Mouse (Mus musculus) midbrain, embryonic 14.5 days (tissue): ENCODE measurements at regions not wholly inside any gene's neighbourhood (a gene's known extent, or its start where the extent isn't known, plus 50 kb on each side); places are given as distances from the start of the nearest gene placed in this dataset.

Experiments
- ATAC-seq: fragments of 200-750 bp; cut with Nextera tagmentation; 2 replicates; pipeline ENCODE4 v1.8.0; 2017; ENCODE audit warnings: moderate number of reproducible peaks, moderate library complexity; ENCODE audit not compliant: low FRiP score, low TSS enrichment
- DNase-seq: peaks from one replicate; pipeline ENCODE4 v3.0.0-alpha.2; 2015
- H3K27ac ChIP-seq: fragments of 300-500 bp; sonication (generic); replicated peaks from 2 replicates; pipeline ENCODE4 v1.5.1; 2014; ENCODE audit warnings: mild to moderate bottlenecking, low read depth, low read length, moderate library complexity
- H3K27me3 ChIP-seq: fragments of 300-500 bp; sonication (generic); 2 replicates; pipeline ENCODE4 v1.6.1; 2014; ENCODE audit warnings: low read length, control low read depth, mixed read lengths; ENCODE audit not compliant: control insufficient read depth, insufficient read depth
- H3K36me3 ChIP-seq: fragments of 300-500 bp; sonication (generic); 2 replicates; pipeline ENCODE4 v1.6.1; 2014; ENCODE audit warnings: low read length, control low read depth; ENCODE audit not compliant: control insufficient read depth, insufficient read depth
- H3K4me1 ChIP-seq: fragments of 300-500 bp; sonication (generic); 2 replicates; pipeline ENCODE4 v1.6.1; 2014; ENCODE audit warnings: mild to moderate bottlenecking, antibody characterized with exemption, low read length, control low read depth; ENCODE audit not compliant: control insufficient read depth, insufficient read depth
- H3K4me2 ChIP-seq: fragments of 300-500 bp; sonication (generic); 2 replicates; pipeline ENCODE4 v1.6.1; 2014; ENCODE audit warnings: mild to moderate bottlenecking, low read length, moderate library complexity
- H3K4me3 ChIP-seq: fragments of 300-500 bp; sonication (generic); replicated peaks from 2 replicates; pipeline ENCODE4 v1.5.1; 2014; ENCODE audit warnings: low read depth, low read length
- H3K9ac ChIP-seq: fragments of 300-500 bp; sonication (generic); replicated peaks from 2 replicates; pipeline ENCODE4 v1.6.1; 2014; ENCODE audit warnings: mild to moderate bottlenecking, low read length, moderate library complexity
- H3K9me3 ChIP-seq: fragments of 300-500 bp; sonication (generic); 2 replicates; pipeline ENCODE4 v1.6.1; 2016; ENCODE audit warnings: low read length, control low read depth, mixed read lengths; ENCODE audit not compliant: control insufficient read depth
- WGBS: fragments of 180-500 bp; shearing (Covaris S2); extraction: QIAGEN DNeasy Blood & Tissue Kit; methylation state at CpG from one replicate; pipeline ENCODE4 v1.1.7; 2014; 5-methylcytosine and 5-hydroxymethylcytosine counted together

DNA sequence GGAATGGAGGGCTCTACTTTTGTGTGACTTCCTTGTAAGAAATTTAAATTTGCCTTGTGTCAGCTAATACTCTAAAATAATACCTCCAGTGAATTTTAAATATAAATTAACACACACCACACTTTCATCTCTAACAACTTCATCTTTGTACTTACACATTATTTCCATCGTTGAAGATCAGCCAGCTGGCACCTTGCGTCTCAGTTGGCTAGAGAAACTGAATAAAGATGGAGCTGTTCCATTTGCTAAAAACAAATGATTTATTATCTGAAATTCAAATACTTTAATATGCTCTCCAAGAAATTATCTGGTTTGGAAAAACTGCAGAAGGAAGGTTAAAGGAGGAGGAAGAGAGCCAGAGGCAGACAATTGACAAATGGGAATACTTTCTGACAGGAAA is 122.0 kb upstream of the Gm11096 start:
- Histone ChIP-seq H3K4me2 (no peak overlapping the region), H3K36me3 (no peaks in the 10 kb centered on the region), H3K4me1 (no peaks in the 10 kb centered on the region), H3K27me3 (no peaks in the 10 kb centered on the region), H3K27ac (no peak overlapping the region), H3K9ac (no peak overlapping the region), H3K4me3 (no peak overlapping the region), H3K9me3 (no peaks in the 10 kb centered on the region)
- no peak for ATAC-seq
- WGBS: 88% methylated on average over 2 of the region's 2 CpGs
- no peak for DNase-seq

DNA sequence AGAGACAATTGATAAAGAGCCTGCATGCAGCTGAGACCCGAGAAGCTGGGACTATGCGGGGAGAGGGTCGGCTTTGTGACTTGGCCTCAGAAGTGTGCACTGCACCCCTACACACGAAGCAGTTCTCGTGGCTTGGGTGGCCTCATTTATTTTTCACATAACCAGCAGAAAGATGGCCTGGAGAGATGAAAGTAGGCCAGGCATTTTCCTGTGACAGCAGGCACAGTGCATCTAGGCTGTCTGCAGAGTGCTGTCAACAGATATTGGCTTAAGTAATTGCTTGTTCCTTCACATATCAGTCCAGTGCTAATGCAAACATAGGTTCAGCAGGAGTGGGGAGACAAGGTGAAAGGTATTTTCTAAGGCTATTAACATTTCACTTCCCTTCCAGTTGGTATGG is 124.9 kb upstream of the Gm11096 start:
- Histone ChIP-seq H3K27me3 (no peaks in the 10 kb centered on the region), H3K9me3 (no peaks in the 10 kb centered on the region), H3K4me2 (no peak overlapping the region), H3K9ac (no peak overlapping the region), H3K27ac (no peak overlapping the region), H3K4me1 (no peaks in the 10 kb centered on the region), H3K36me3 (no peaks in the 10 kb centered on the region), H3K4me3 (no peak overlapping the region)
- DNase-seq: no peak
- 65% methylated on average over 5 of the region's 5 CpGs for WGBS
- no peak for ATAC-seq

DNA sequence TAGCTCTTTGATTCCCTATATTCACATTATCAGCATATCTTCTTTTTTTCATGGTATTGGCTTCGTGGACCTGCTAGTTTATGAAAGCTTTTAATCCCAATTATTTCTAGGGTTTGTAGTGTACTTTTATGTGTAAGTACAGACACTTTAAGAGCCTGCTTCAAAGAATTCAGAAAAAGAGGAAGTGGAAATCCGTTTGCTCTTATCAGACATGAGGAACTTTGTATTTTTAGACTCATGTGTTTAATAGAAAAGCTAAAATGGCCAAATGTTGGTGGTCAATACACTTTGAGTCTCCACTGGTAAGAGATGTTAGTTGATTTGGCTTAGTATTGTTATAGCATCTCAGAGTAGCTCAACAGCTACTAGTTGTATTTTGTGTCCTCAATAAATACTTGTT is 135.7 kb upstream of the Gm11096 start:
- no peaks in the 10 kb centered on the region for H3K27me3 ChIP-seq
- DNase-seq (no peak), ATAC-seq (no peak)
- WGBS: 68% methylated on average over 2 of the region's 2 CpGs
- 0 out of 2 replicates have a peak, but pooled peaks cover 3% of the 10 kb centered on the region for H3K4me1 ChIP-seq
- H3K36me3 ChIP-seq: no peaks in the 10 kb centered on the region
- H3K4me2 ChIP-seq: no peak overlapping the region
- no peak overlapping the region for H3K4me3 ChIP-seq
- H3K27ac ChIP-seq: no peak overlapping the region
- H3K9me3 ChIP-seq: no peaks in the 10 kb centered on the region
- H3K9ac ChIP-seq: no peak overlapping the region

DNA sequence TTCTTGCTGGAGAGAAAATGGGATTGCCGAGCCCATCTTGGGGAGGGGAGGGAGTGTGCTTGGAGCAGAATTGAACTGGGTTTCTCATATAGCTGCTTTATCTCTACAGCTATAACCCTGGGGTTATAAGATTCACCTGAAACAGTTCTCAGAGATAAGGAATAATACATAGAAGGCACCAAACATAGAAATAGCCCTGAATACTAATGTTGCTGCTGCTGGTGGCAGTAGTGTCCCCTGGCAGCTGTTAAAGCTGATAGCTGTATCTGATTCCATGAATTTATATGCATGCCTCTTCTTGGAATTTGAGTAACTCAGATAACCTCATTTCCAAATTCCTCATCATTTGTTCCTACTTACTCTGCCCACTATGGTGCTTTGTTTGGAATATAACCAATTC is 137.0 kb upstream of the Gm11096 start:
- no peak overlapping the region for H3K9ac ChIP-seq
- no peaks in the 10 kb centered on the region for H3K27me3 ChIP-seq
- H3K4me3 ChIP-seq: no peak overlapping the region
- no peak overlapping the region for H3K4me2 ChIP-seq
- H3K27ac ChIP-seq: no peak overlapping the region
- peak; percentile 13 for DNase-seq
- 40% methylated on average over 1 of the region's 1 CpGs for WGBS
- H3K36me3 ChIP-seq: no peaks in the 10 kb centered on the region
- ATAC-seq: no peak
- H3K4me1 ChIP-seq: 0 out of 2 replicates have a peak, but pooled peaks cover 3% of the 10 kb centered on the region
- H3K9me3 ChIP-seq: no peaks in the 10 kb centered on the region

DNA sequence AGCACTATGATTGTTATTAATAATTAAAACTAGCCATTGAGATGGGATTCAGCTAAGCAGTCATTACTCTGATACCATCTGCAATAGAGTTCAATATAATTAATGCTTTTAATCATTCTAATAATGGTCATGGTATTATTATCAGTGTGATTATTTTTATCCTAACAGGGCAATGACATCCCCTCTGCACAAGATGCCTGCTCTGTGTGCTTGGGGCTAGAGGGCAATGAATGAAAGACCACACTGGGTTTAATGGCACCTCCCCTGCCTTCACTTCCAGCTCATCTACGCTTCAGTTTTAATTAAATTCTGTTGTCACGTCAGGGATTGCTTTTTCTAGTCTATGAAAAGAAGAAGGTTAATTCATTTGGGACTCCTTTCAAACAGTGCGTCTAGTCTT is 139.1 kb upstream of the Gm11096 start:
- Histone ChIP-seq H3K27me3 (no peaks in the 10 kb centered on the region), H3K4me2 (no peak overlapping the region), H3K36me3 (no peaks in the 10 kb centered on the region), H3K27ac (no peak overlapping the region), H3K9ac (no peak overlapping the region), H3K9me3 (no peaks in the 10 kb centered on the region), H3K4me1 (0 out of 2 replicates have a peak, but pooled peaks cover 3% of the 10 kb centered on the region), H3K4me3 (no peak overlapping the region)
- 0 out of 2 replicates have a peak, but pooled peaks have one; percentile 12 for ATAC-seq
- peak; percentile 16 for DNase-seq
- WGBS: 16% methylated on average over 3 of the region's 3 CpGs

DNA sequence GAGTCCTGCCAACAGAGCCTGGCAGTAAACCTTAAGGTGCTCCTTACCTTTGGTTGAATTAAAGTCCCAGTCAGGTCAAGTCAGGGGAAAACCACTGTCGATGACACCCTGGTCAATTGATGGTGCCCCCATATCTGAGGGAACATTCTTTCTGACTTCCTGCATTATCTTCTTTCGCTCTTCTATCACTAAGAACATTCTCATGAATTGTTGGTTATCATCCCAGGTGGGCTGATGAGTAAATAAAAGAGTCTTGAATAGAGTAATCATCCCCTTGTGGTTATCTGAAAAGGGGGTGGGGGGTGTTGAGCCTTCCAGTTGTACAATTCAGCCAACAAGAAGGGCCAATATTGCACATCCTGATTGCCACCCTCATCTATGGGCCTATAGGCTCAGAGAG is 149.7 kb upstream of the Gm11096 start:
- Histone ChIP-seq H3K27ac (no peak overlapping the region), H3K36me3 (no peaks in the 10 kb centered on the region), H3K4me2 (no peak overlapping the region), H3K9ac (no peak overlapping the region), H3K27me3 (no peaks in the 10 kb centered on the region), H3K9me3 (no peaks in the 10 kb centered on the region), H3K4me1 (no peaks in the 10 kb centered on the region), H3K4me3 (no peak overlapping the region)
- WGBS: 85% methylated on average over 2 of the region's 2 CpGs
- ATAC-seq (no peak), DNase-seq (no peak)

DNA sequence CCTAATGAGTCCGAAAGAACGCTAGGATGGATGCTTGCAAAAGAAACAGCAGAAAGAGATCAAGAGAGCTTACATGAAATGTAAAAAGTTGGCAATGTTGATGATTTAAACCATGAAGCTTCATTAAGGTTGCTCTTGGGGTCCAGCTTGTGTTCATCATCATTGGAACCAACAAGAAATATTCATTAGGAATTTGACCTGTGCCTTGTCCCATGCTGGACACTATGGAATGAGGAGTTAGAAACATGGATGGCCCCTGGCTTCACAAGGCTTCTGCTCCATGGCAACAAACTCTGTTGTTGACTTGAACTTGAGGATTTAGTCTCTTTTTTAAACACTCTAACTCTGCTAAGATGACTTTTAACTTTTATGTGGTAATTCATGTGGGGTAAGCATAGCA is 159.0 kb upstream of the Gm11096 start:
- no peak overlapping the region for H3K4me3 ChIP-seq
- no peak for ATAC-seq
- H3K36me3 ChIP-seq: no peaks in the 10 kb centered on the region
- no peak overlapping the region for H3K27ac ChIP-seq
- H3K4me2 ChIP-seq: no peak overlapping the region
- H3K4me1 ChIP-seq: no peaks in the 10 kb centered on the region
- H3K9me3 ChIP-seq: no peaks in the 10 kb centered on the region
- H3K9ac ChIP-seq: no peak overlapping the region
- no peak for DNase-seq
- WGBS: 73% methylated on average over 2 of the region's 2 CpGs
- H3K27me3 ChIP-seq: no peaks in the 10 kb centered on the region

DNA sequence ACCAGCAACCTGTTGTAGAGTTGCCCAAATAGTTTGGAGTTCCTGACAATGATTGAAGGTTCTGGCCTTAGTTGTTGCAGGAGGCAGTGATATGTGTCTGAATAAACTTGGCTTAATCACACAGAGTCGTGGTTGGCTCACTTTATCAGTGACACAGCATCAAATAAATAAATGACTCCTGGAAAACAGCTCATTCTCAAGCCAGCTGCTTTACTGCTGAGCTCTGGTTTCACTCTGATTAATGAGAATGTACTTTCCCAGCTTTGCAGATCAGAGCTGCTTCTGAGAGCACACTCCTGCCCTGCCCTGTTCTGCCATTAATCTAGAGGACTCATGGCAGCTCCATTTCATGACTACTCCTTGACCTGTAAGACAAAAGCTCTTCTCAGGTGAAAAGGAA is 171.3 kb upstream of the Gm11096 start:
- no peaks in the 10 kb centered on the region for H3K27me3 ChIP-seq
- 59% methylated on average over 1 of the region's 1 CpGs for WGBS
- ATAC-seq (no peak), DNase-seq (no peak)
- no peak overlapping the region for H3K4me3 ChIP-seq
- no peak overlapping the region for H3K9ac ChIP-seq
- H3K36me3 ChIP-seq: no peaks in the 10 kb centered on the region
- no peak overlapping the region for H3K27ac ChIP-seq
- no peak overlapping the region for H3K4me2 ChIP-seq
- H3K9me3 ChIP-seq: no peaks in the 10 kb centered on the region
- no peaks in the 10 kb centered on the region for H3K4me1 ChIP-seq

DNA sequence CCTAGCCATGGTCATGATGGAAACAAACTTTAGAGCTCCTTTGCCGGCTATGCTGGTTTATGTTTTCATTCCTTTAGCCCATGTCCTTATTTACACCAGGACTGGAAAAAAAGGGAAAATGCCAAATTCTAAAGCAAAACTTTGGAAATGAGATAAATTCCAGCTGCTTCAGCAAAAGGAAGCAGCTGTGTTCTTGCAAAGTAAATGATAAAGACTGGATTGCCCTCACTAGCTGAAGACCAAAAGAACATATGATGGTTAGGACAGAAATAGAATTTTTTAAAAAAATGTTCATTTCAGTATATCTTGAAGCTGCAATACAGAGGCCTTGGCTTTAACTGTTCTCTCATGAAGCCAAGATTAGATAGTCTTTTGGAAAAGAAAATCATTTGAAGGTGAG is 179.6 kb upstream of the Gm11096 start:
- H3K9me3 ChIP-seq: no peaks in the 10 kb centered on the region
- no peaks in the 10 kb centered on the region for H3K27me3 ChIP-seq
- no peaks in the 10 kb centered on the region for H3K36me3 ChIP-seq
- H3K4me2 ChIP-seq: no peak overlapping the region
- no peaks in the 10 kb centered on the region for H3K4me1 ChIP-seq
- H3K9ac ChIP-seq: no peak overlapping the region
- ATAC-seq (no peak), DNase-seq (no peak)
- no peak overlapping the region for H3K27ac ChIP-seq
- WGBS: 96% methylated on average over 1 of the region's 1 CpGs
- no peak overlapping the region for H3K4me3 ChIP-seq
